Mouse (Mus musculus): ENCODE data around the gene Gse1.

Gse1 gene

GRCm38 (mm10) chr8:120243916-120244451 is 15.7 kb downstream of the Gse1 start:
- DNase-seq: no peak

GRCm38 (mm10) chr8:120244553-120244952 is 16.3 kb downstream of the Gse1 start:
- no peak for DNase-seq

- no peak for DNase-seq
Measured at GRCm38 (mm10) chr8:120247618-120248017, 19.4 kb downstream of the Gse1 start.

GRCm38 (mm10) chr8:120248031-120248430 is 19.8 kb downstream of the Gse1 start:
- DNase-seq: no peak

- no peak for DNase-seq
Measured at GRCm38 (mm10) chr8:120248451-120248850, 20.2 kb downstream of the Gse1 start.

GRCm38 (mm10) chr8:120249800-120250336 is 21.6 kb downstream of the Gse1 start:
- DNase-seq: no peak

- DNase-seq: peak; percentile 77
Measured at GRCm38 (mm10) chr8:120250750-120251410, 22.6 kb downstream of the Gse1 start.

GRCm38 (mm10) chr8:120251411-120252035 is 23.3 kb downstream of the Gse1 start:
- no peak for DNase-seq

GRCm38 (mm10) chr8:120253626-120254025 is 25.4 kb downstream of the Gse1 start:
- no peak for DNase-seq

- DNase-seq: no peak
Measured at GRCm38 (mm10) chr8:120255406-120255987, 27.2 kb downstream of the Gse1 start.

GRCm38 (mm10) chr8:120256958-120257357 is 28.7 kb downstream of the Gse1 start:
- no peak for DNase-seq

GRCm38 (mm10) chr8:120259206-120259605 is 30.9 kb downstream of the Gse1 start:
- DNase-seq: no peak

- DNase-seq: no peak
Measured at GRCm38 (mm10) chr8:120260677-120261076, 32.4 kb downstream of the Gse1 start.

GRCm38 (mm10) chr8:120261338-120262120 is 33.3 kb downstream of the Gse1 start:
- DNase-seq: peak; percentile 46

GRCm38 (mm10) chr8:120263879-120264278 is 35.6 kb downstream of the Gse1 start:
- no peak for DNase-seq

GRCm38 (mm10) chr8:120264388-120264943 is 36.2 kb downstream of the Gse1 start:
- DNase-seq: no peak

GRCm38 (mm10) chr8:120264944-120265453 is 36.7 kb downstream of the Gse1 start:
- DNase-seq: no peak

- DNase-seq: peak; percentile 93
Measured at GRCm38 (mm10) chr8:120265471-120265870, 37.2 kb downstream of the Gse1 start.

GRCm38 (mm10) chr8:120268541-120268980 is 40.3 kb downstream of the Gse1 start:
- DNase-seq: no peak

GRCm38 (mm10) chr8:120270449-120270848 is 42.2 kb downstream of the Gse1 start:
- peak; percentile 78 for DNase-seq

- no peak for DNase-seq
Measured at GRCm38 (mm10) chr8:120273430-120273829, 45.2 kb downstream of the Gse1 start.

All from retina, postnatal 1 day (tissue).